Mouse (Mus musculus): Measurements from ENCODE around the gene Cul1. TPM values are rescaled to one million over a fixed set of nuclear protein-coding genes. Genes with fewer than 3 reads are reported as not detected.
"Not testable (repeated sequence)": the region's sequence is repeated elsewhere in the genome, so short reads cannot be mapped to it uniquely, and the experiment has no call there.

The Cul1 gene
- 102 and 114 TPM in 2 replicates for polyA plus RNA-seq (2012; rRNA removed)

GRCm38 (mm10) chr6:47453098-47453497 lies at the start of gene Cul1:
TSS of gene Cul1 (plus strand) at chr6:47453398.
- DNase-seq (ENCODE audit: extremely low spot score in 1 of 2, low spot score in 1 of 2), result no peak

- DNase-seq (ENCODE audit: extremely low spot score in 1 of 2, low spot score in 1 of 2), result peak in 1 of 2 experiments; percentile 13
Measured at GRCm38 (mm10) chr6:47404419-47405382, 48.5 kb upstream of the Cul1 start.

- DNase-seq (ENCODE audit: extremely low spot score in 1 of 2, low spot score in 1 of 2), result no peak
Measured at GRCm38 (mm10) chr6:47412886-47413606, 40.2 kb upstream of the Cul1 start.

GRCm38 (mm10) chr6:47413656-47414055 lies 39.5 kb upstream of the Cul1 start:
- no peak for DNase-seq (ENCODE audit: extremely low spot score in 1 of 2, low spot score in 1 of 2)

GRCm38 (mm10) chr6:47418691-47419090 lies 34.5 kb upstream of the Cul1 start:
- DNase-seq (ENCODE audit: extremely low spot score in 1 of 2, low spot score in 1 of 2), result no peak

- DNase-seq (ENCODE audit: extremely low spot score in 1 of 2, low spot score in 1 of 2), result no peak
Measured at GRCm38 (mm10) chr6:47420156-47420555, 33.0 kb upstream of the Cul1 start.

- peak in 1 of 2 experiments; percentile 2 for DNase-seq (ENCODE audit: extremely low spot score in 1 of 2, low spot score in 1 of 2)
Measured at GRCm38 (mm10) chr6:47421221-47421620, 32.0 kb upstream of the Cul1 start.

GRCm38 (mm10) chr6:47426136-47426535 lies 27.1 kb upstream of the Cul1 start:
- DNase-seq (ENCODE audit: extremely low spot score in 1 of 2, low spot score in 1 of 2), result no peak

GRCm38 (mm10) chr6:47426556-47426955 lies 26.6 kb upstream of the Cul1 start:
- not testable (repeated sequence) for DNase-seq (ENCODE audit: extremely low spot score in 1 of 2, low spot score in 1 of 2)

GRCm38 (mm10) chr6:47432795-47433194 lies 20.4 kb upstream of the Cul1 start:
- DNase-seq (ENCODE audit: extremely low spot score in 1 of 2, low spot score in 1 of 2), result not testable (repeated sequence)

- DNase-seq (ENCODE audit: extremely low spot score in 1 of 2, low spot score in 1 of 2), result no peak
Measured at GRCm38 (mm10) chr6:47440080-47440479, 13.1 kb upstream of the Cul1 start.

GRCm38 (mm10) chr6:47447658-47448057 lies 5.5 kb upstream of the Cul1 start:
- no peak for DNase-seq (ENCODE audit: extremely low spot score in 1 of 2, low spot score in 1 of 2)

- DNase-seq (ENCODE audit: extremely low spot score in 1 of 2, low spot score in 1 of 2), result peak in 1 of 2 experiments; percentile 11
Measured at GRCm38 (mm10) chr6:47453522-47454130, 428 bp downstream of the Cul1 start.

- peak; percentile 11 to 71 for DNase-seq (ENCODE audit: extremely low spot score in 1 of 2, low spot score in 1 of 2)
Measured at GRCm38 (mm10) chr6:47454131-47454574, 955 bp downstream of the Cul1 start.

GRCm38 (mm10) chr6:47454575-47455571 lies 1.7 kb downstream of the Cul1 start:
- peak in 1 of 2 experiments; percentile 43 for DNase-seq (ENCODE audit: extremely low spot score in 1 of 2, low spot score in 1 of 2)

GRCm38 (mm10) chr6:47455843-47456242 lies 2.6 kb downstream of the Cul1 start:
- DNase-seq (ENCODE audit: extremely low spot score in 1 of 2, low spot score in 1 of 2), result no peak

- no peak for DNase-seq (ENCODE audit: extremely low spot score in 1 of 2, low spot score in 1 of 2)
Measured at GRCm38 (mm10) chr6:47456853-47457252, 3.7 kb downstream of the Cul1 start.

- no peak for DNase-seq (ENCODE audit: extremely low spot score in 1 of 2, low spot score in 1 of 2)
Measured at GRCm38 (mm10) chr6:47465400-47465799, 12.2 kb downstream of the Cul1 start.

GRCm38 (mm10) chr6:47466488-47466887 lies 13.3 kb downstream of the Cul1 start:
- no peak for DNase-seq (ENCODE audit: extremely low spot score in 1 of 2, low spot score in 1 of 2)

GRCm38 (mm10) chr6:47467058-47467457 lies 13.9 kb downstream of the Cul1 start:
- no peak for DNase-seq (ENCODE audit: extremely low spot score in 1 of 2, low spot score in 1 of 2)

Measured in frontal cortex, adult 2 months (tissue).